Mouse (Mus musculus): Measurements from ENCODE around the gene Gclm. TPM values are rescaled to one million over a fixed set of nuclear protein-coding genes. Genes with fewer than 3 reads are reported as not detected.
A peak's percentile ranks its signal among the peaks of the same experiment; 100 is the strongest.

The Gclm gene
- polyA plus RNA-seq, 1 experiment from 2014 or later, result 63.7 TPM

MicroRNAs encoded within 50 kb of the gene (microRNA counts, 519-probe panel; counts per million panel counts)
- microRNA mmu-miR-760, result 473 counts per million, percentile 71 among the panel's probes with 10 or more counts

Small RNAs within 50 kb of the gene (microRNA-seq; reads per million reads assigned to microRNA genes)
- gene Gm22903 (ENCODE audit: borderline number of aligned reads), result not detected
- 12.1 reads per million, percentile 20 among the genes with 10 or more reads in this experiment for gene Mir760 (ENCODE audit: borderline number of aligned reads)

Other genes with a start within 250 kb of the Gclm start
- gene Abca4, start 201.1 kb upstream of the Gclm start, polyA plus RNA-seq (2015; fragmentation: Nextera tagmentation; extraction: Ambion mirVana), result 0.18 and 0.42 TPM in 2 replicates
- 68.5 and 71.5 TPM in 2 replicates for gene Dnttip2, start 28.8 kb downstream of the Gclm start, polyA plus RNA-seq (2015; fragmentation: Nextera tagmentation; extraction: Ambion mirVana)
- 4.5 and 5.3 TPM in 2 replicates for gene Bcar3, start 48.6 kb downstream of the Gclm start, polyA plus RNA-seq (2015; fragmentation: Nextera tagmentation; extraction: Ambion mirVana)

Measured in thymus, postnatal 0 days (tissue).